Mouse (Mus musculus) left cerebral cortex, adult 18-20 months (tissue): Measurements from ENCODE around the gene Csmd2. TPM values are rescaled to one million over a fixed set of nuclear protein-coding genes. Genes with fewer than 3 reads are reported as not detected.
A peak's percentile ranks its signal among the peaks of the same experiment; 100 is the strongest.

Experiments
- DNase-seq, 2 experiments: peaks; one replicate each; pipeline ENCODE4 v3.0.0; 2021 to 2022; ENCODE audit warnings: low spot score in 2 of 2, mixed read lengths in 1 of 2
- total RNA-seq, 2 experiments: library from RNA; stranded (reverse); gene quantifications; 2 replicates each; pipeline ENCODE4 v1.2.3; 2021

Gene Csmd2
- total RNA-seq, 2 experiments from 2014 or later = 42.9 to 48.6 TPM

DNA sequence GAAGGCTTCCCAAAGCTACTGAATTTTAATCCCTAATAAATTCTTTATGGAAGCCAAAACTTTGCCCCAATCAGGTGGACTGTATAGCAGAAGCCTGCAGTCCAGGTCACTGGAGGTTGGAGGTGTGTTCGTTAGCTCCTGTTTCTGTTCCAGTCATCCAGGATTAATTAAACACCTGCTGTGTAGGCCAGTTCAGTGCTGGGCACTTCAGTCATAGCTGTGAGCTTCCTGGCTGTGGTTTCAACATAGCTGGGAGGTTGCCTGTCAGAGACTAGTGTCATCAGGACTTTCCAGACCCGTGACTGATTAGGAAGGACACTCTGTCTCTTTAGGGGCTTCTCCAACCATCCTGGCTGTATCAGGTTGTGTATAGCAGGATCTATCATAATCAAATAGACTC, 337.9 kb downstream of the Csmd2 start:
- no peak for DNase-seq

DNA sequence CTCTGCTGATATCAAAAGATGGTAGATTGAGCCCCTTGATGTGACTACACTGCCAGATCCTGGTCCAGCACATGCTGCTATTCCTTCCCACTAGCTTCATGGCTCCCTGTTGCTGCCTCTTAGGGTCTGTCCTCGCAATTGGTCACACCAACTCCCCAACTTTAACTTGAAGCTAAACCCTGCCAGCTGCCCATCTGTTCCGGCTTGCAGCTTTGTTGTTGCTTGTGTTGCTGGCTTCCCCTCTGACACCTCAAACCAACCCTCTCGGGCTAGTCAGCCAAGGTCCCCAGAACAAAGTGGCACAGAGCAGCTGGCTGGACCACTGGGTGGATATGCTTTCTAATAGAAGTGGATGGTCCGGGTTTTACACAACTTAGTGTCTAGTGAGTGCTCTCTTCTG, 339.1 kb downstream of the Csmd2 start:
- no peak for DNase-seq

DNA sequence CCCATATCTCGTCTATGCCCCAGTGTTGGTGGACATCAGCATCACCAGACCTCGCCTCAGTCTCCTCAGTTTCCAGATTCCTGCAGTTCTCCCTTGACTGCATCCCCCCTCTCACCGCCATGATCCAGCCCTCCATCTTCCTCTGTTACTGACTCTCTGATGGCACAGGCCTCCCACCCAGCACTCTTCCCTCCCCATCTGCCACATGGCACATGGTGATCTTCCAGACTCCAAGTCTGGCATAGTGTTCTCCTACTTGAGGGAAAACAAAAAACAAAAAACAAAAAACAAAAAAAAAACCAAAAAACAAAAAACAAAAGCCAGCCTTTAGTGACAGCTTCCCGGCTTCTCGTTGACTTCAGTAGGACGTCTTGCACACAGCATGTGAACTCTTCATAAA, 339.8 kb downstream of the Csmd2 start:
- DNase-seq = no peak

DNA sequence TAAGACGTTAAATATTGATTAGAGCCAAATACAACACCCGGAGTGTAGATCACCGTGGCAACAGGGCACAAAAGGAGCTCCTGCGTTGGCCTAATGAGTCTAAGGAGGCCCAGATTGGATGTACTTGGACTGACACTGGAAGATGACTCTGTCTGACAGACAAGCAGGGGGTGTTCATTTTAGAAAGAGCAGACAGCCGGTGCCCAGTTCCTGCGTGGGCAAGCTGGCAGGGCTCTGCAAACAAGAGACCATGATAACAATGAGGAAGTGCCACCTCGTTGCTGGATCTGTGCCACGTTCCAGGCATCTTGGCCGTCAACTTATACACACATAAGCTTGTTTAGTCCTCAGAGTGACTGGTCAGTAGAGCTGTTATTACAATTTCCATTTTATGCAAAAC, 342.9 kb downstream of the Csmd2 start:
- DNase-seq = peak; percentile 72 to 78

DNA sequence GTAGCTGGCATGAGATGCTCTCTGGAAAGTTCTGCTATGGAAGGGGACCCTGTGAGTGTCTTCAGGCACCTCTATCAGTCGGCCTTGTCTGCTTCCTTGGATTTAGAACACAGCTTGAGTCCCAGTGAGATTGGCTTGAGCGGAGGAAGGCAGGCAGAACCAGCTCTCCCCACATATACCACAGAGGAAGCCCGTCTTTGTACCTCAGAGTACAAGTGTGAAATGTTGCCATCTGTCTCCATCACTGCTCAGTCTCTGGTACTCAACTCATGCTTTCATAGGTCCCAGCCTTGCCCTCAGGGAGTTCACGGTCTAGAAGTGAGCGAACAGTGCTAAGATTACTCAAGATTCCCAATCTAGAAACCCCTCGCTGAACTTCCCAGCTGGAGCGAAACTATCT, 352.8 kb downstream of the Csmd2 start:
- DNase-seq = no peak

DNA sequence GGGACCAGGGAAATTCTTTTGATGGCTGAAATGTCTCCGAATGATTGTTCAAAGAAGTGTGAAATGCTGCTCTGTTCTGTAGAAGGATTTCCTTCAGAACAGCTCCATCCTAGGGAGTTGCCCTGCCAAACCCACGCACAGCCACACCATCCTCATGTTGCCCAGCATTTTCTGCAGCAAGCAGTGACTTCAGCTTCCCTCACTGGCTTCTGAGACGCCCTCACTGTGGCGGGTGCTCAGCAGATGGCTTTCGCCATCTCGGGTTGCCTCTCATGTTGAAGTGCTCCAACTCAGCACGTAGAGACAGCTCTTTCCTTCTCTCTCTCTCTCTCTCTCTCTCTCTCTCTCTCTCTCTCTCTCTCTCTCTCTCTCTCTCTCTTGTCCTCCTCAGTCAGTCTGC, 353.7 kb downstream of the Csmd2 start:
- peak; percentile 48 to 70 for DNase-seq

DNA sequence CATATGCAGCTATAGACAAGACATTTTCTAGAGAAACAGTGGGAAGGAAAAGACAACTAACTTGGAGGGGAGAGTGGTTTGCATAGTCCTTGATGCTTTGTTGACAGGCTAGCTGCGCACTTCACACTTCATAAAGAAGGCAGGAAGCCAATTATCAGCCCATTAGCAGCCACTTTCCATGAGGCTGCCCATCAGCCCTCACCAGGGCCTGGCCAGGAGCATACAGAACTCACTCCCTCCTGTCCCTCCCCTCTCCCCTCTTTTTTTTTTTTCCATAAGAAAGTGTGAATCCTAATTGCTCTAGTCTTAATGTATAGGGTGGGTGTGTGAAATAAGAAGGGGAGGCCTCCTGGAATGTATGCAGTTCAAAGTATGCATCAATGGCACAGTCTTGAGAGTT, 354.6 kb downstream of the Csmd2 start:
- DNase-seq = no peak

DNA sequence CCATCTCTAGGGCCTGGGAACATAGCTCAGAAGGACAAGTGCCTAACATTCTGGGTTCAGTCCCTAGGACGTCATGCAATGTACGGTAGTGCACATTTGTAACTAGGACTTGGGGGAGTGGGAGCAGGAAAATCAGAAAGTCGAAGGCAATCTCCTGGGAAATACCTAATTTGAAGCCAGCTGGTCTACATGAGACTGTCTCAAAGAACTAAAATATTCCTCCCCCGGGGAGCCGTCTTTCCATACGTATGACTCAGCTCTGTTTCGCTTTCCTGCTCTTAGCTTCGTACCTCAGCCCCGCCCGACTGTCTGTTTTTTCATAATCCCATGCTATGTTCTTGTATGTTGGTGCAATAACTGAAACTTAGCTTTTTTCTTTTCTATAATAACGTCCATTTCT, 371.1 kb downstream of the Csmd2 start:
- peak; percentile 47 to 57 for DNase-seq

DNA sequence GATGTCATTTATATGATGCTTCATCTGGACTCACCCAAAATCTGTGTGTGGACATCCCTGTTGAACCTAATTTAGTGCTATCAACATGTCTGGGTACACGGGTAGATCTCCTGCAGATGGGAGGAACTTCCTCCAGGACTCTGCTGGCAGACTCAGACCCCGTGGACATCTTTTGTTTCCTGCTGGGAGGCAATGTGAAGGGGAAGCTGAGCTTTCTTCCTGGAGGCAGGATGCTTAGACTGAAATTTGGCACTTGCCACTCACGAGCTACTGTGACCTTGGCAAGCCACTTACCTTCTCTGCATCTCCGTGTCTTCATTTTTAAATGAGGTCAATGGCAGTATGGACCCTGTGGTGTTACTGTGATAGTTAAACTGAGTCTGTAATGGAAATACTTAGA, 378.2 kb downstream of the Csmd2 start:
- DNase-seq = no peak

DNA sequence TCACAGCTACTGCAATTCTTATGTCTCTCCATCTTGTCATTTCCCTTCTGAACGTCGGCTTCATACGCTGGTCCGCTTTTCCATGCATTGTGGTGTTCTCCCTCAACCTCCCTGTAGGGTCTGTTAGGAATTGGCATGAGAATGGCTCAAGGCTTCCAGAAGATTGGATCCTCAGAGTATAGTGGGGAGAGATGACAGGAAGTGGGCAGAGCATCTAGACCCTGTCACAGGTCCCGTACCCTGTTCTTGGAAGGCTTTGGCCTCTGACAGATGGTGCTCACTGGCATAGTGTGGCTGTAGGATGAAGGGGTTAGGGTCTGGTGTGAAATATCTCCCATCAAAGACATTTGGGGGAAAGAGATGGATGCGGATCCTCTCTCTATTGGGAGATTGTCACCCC, 380.4 kb downstream of the Csmd2 start:
- no peak for DNase-seq

DNA sequence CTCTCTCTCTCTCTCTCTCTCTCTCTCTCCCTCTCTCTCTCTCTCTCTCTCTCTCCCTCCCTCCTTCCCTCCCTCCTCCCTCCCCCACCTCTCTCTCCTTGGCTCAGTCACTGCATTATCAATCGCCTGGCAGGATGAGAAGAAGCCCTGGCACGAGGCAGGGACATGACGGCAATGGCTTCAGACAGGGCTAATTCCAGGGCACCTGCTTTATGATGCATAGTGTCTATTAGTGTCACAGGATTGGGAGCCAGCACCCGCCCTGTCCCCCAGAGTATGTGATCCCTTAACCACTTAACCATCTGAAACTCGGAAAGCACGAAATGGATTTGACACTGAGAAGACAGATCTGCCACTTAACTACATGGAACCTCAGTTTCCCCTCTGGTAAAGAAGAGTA, 384.1 kb downstream of the Csmd2 start:
- no peak for DNase-seq

DNA sequence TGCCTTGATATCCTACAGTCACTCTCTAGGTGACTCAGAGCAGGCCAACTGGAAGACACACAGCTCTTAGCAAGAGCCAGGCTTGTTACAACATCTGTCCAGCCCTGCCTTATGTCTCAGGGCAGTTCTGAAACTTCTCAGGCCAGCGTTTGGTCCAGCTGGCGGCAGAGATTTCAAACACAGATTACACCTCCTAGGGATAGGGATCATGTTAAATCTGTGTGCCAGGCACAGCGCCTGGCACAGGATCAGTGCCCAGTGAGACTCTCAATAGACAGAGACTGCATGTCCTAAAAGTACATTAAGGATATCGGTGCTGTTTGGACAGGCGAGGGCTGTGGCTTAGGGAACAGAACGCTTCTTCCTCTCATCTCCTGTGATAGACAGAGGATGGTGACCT, 385.5 kb downstream of the Csmd2 start:
- no peak for DNase-seq

DNA sequence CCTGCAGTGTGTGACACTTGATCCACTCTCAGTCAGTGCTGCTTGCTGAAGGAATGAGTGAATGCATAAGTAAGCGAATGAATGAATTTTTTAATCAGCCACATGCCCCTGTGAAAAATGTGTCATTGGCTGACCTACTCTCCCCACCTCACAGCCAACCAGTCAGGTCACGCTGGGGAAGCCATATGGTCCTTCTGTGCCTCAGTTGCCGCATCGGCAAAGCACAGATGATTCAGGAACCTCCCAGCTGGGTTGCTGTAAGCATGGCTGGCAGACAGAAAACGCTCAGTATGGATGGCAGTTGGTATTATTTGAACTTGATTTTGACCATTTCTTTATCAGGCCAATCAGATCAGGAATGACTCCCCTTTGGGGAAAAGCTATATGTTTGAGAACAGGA, 386.4 kb downstream of the Csmd2 start:
- DNase-seq = no peak

DNA sequence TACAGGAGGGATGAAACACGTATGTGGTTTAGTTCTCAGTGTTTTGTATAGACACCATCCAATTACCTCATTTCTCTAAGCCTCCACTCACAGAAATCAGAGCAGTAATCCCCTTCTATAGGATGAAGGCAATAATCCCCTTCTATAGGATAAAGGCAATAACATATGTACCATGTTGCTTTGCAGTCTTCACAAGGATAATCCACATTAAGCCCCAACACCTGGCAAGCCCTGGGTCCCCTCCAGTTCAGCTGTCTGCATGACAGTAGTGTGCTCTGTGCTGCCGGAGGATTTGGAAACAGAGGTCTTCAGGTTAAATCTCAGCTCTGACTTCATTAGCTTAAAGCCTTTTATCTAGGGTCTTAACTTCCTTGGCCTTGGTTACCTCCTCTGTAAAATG, 391.3 kb downstream of the Csmd2 start:
- DNase-seq = no peak

DNA sequence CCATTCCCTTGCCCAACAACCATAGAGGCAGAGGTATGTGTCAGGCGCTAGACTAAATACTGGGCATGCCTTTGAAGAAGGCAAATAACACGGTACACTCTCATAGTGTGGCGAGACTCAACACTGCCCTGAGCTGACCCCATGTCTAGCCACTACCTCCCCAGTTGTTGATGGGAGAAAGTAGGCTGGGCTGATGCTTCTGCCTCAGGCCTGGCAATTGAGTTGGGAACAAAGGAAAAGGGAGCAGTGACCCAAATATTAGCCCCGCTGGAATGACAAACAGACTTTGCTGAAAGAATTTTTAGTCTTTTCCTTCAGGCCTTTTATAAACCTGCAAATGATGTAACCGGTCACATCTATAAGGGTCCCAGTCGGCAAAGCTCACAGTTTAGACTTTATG, 393.7 kb downstream of the Csmd2 start:
- no peak for DNase-seq

DNA sequence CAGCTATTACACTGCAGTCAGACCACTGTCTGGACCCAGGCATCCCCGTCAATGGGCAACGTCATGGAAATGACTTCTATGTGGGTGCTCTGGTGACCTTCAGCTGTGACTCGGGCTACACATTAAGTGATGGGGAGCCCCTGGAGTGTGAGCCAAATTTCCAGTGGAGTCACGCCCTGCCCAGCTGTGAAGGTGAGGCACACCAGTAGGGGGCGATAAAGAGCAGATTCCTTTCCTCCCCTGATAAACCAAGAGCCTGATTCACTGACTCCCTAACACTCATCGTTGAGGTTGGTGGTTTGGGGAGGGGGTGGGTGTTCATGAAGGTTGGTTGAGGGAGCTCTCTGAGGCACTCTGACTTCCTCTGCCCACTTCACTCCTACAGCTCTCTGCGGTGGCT, 396.1 kb downstream of the Csmd2 start:
- DNase-seq = no peak

DNA sequence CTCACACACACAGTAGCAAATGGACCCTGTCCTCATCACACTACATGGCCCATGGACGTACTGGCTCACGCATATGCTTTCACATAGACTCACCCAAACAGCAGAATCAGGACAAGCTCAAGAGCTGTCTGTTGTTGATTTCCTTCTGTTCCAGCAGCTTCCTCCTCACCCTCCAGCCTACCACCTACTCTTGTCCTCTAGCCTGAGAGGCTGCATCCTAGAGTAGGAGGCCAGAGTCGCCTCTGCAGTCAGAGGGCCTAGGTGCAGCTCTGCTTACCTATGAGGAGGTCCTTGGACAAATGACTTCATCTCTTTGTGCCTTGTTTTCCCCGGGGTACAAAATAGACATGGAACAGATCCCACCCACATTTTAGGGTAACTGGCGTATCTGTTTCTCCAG, 403.8 kb downstream of the Csmd2 start:
- peak in 1 of 2 experiments; percentile 26 for DNase-seq

DNA sequence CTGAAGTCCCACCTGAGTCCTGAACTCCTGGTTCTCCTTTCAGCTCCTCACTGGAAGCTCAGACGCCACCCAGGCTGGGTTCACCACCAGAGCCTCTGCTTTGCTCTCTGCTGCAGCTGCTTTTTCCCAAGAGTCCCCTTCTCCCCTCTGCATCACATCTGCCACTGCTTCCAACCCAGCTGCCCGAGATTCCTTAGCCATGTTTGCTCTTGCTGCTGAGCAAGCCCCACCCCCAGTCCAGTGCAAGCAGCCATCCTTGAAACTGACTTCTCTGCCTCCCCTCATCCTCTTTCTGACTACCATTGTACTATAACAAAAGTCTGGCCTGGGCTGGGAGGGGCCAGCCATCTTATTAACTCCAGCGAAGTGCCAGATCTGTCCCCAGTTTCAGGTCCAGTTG, 404.6 kb downstream of the Csmd2 start:
- no peak for DNase-seq

DNA sequence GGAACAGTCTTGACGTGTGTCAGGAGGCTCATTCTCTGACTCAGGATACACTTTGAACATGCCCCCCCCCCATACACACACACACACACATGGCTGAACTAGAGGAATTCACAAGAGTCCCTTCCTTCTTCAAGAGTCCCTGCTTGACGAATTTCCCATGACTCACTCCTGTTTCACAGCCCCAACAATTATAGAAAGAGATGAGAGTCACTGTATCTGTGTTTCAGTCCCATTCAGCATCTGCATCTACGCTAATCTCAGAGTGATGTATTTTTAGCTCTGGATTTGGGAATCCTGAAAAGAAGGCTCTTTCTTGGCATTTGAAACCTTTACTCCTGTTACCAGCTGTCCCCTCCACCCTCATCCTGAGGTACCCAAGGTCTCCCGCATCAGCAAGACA, 406.2 kb downstream of the Csmd2 start:
- no peak for DNase-seq

DNA sequence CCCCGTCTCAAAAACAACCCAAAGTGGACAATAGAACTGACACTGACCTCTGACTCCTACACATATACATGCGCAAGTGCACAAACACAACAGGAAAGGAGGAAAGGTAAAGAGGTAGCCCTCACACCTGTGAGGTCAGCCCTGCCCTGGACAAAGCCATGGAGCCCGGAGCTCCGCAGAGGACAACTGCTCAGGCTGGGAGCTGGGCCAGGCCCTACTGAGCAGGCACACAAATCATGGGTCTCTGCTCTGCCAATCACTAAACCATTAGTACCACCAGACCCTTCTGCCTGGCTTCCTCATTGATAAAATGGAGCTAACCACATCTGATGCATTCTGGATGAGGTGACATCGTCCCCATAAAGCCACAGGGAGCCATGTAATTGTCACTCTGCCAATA, 409.0 kb downstream of the Csmd2 start:
- DNase-seq = no peak

DNA sequence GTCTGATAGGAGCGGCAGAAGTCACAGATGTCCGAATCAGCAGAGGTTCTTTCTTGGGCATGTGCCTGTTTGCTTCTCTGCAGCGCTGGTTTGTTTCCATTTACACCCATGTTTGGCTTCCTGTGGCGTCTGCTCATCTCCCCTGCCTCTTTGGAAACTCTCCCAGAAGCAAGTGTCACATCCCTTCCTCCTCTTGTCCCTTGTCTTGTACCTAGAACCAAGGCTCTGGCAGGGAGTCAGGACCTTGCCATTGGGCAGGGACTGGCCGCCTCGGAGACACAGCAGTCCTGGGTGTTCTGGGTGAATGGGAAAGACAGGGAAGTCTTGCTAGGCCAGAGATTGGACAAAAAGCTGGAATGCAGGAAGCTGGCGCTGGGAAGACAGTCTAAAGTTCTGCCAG, 410.1 kb downstream of the Csmd2 start:
- DNase-seq = no peak

DNA sequence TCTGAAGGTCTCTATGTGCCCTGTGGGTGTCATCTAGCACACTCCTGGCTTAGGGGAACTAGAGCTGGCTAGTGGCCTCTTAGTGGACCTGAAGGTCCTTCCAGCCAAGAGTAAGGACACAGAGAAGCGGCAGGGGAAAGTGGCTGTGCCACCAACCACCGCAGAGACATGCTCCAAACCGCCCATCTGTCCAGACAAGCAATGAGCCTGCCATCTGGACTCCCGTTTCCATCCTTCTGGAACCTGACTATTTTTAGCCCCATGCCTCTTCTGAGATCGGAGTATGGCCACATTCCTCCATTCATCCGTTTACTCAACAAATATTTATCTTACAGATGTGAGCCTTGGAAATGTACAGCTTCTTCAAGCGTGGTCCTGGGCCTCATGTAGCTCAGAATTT, 411.3 kb downstream of the Csmd2 start:
- peak; percentile 66 to 80 for DNase-seq

DNA sequence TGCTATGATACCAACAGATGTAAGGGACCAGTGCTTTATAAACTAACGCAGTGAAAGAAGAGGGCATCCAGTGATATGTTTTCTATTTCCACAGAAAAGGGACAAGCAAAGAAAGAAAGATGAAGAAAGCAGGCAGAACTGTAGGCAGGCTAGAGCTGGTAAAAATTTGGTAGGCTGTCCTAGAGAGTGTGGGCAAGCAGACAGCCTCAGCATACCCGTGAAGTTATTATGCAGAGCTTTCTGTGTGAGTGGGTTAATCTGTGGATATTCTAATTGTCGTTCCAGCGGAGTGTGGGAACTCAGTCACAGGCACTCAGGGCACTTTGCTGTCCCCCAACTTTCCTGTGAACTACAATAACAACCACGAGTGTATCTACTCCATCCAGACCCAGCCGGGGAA, 412.4 kb downstream of the Csmd2 start:
- peak in 1 of 2 experiments; percentile 25 for DNase-seq

DNA sequence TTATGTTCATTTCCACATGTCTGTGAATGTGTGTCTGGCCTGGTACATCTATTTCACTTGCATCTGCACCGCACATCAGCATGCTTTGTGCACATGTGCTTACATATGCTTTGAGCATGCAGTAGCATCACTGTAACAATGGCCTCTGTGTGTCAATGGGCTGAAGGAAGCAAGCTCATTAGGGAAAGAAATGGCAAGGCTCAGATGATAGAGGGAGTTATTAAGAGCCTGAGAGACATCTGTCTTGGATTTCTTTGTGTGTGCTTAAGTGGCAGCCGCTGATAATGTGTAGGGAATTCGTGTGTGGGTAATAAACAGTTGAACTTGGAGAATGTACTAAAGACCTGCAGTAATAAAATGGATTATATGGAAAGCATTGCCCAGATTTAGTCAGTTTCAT, 413.9 kb downstream of the Csmd2 start:
- no peak for DNase-seq
